Mouse (Mus musculus) lung, postnatal 0 days (tissue): Measurements from ENCODE around the gene Scpep1.

ENCODE experiments used
- CTCF ChIP-seq: IDR thresholded peaks from 2 replicates; pipeline ENCODE4 v1.5.1; 2016; ENCODE audit warnings: antibody characterized with exemption, mild to moderate bottlenecking
- EP300 ChIP-seq: IDR thresholded peaks from 2 replicates; pipeline ENCODE4 v1.6.1; 2016; ENCODE audit warnings: antibody characterized with exemption, mild to moderate bottlenecking, control low read depth

- TF ChIP-seq CTCF (no peak), EP300 (no peak)
Measured at GRCm38 (mm10) chr11:88884376-88885065, 70.7 kb downstream of the Scpep1 start.
